ENCODE assay signal across 27 mouse cellular contexts in the genomic region with DNA sequence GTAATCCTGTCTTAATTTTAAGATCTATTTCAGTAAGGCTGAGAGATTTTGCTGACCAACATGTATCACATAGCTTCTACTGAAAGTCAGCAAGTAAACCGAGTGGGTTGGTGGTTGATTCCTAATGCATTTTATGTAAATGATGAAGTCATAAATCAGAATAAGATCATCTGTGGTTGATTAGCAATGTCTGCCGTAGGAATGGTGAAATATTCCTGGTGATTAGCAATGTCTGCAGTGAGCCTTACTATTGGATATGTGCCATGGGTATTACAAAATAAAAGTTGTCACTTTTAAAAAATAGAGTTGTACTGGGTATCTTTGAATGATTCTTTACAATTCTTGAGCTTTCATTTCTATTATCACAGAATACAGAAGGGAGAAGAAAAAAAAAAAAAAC. TPM values are rescaled to one million over a fixed set of nuclear protein-coding genes. Genes with fewer than 3 reads are reported as not detected.
"Had no signal": no experiment of that assay in that cellular context is flagged by ENCODE, and none has a peak within 500 bp of the region (broad histone marks: within the 10 kb centered on the region; RNA-seq: fewer than 3 reads in every experiment).

No protein-coding gene starts in this region.

- DNase-seq: gastrocnemius, adult 2 months; gastrocnemius, postnatal 10 days; gastrocnemius, postnatal 25 days; heart, adult 18-20 months; heart, postnatal 10 days; heart, postnatal 4 days; kidney, adult 18-20 months; kidney, adult 8-10 months; kidney, postnatal 10 days; kidney, postnatal 25 days; kidney, postnatal 4 days; liver had no signal

- H3K4me2 ChIP-seq: heart, embryonic 12.5 days; hindbrain, embryonic 12.5 days; hindbrain, embryonic 14.5 days; intestine, embryonic 15.5 days; limb, embryonic 12.5 days; liver, embryonic 12.5 days had no signal

- H3K36me3 ChIP-seq: heart, embryonic 10.5 days; heart, embryonic 12.5 days; hindbrain, embryonic 10.5 days; hindbrain, embryonic 12.5 days; intestine, embryonic 15.5 days; limb, embryonic 10.5 days; limb, embryonic 12.5 days; liver, embryonic 12.5 days had no signal

- H3K27me3 ChIP-seq: hindbrain, embryonic 12.5 days; intestine, embryonic 15.5 days; liver, embryonic 12.5 days had no signal

- H3K27ac ChIP-seq: gastrocnemius, adult 2 months; heart, embryonic 10.5 days; hindbrain, embryonic 10.5 days; hindbrain, embryonic 12.5 days; hindbrain, embryonic 14.5 days; intestine, embryonic 15.5 days; layer of hippocampus, adult 2 months; left cerebral cortex, adult 2 months; limb, embryonic 10.5 days; limb, embryonic 12.5 days; liver, embryonic 12.5 days had no signal

- H3K9me3 ChIP-seq: heart, embryonic 10.5 days; heart, embryonic 12.5 days; hindbrain, embryonic 10.5 days; hindbrain, embryonic 12.5 days; intestine, embryonic 15.5 days; limb, embryonic 10.5 days; limb, embryonic 12.5 days; liver, embryonic 12.5 days had no signal

- H3K9ac ChIP-seq: heart, embryonic 12.5 days; hindbrain, embryonic 12.5 days; hindbrain, embryonic 14.5 days; intestine, embryonic 15.5 days; limb, embryonic 12.5 days; liver, embryonic 12.5 days had no signal

- ATAC-seq: hindbrain, embryonic 16.5 days; inflammation-experienced regulatory T-cells, adult 6 months; intestine, embryonic 15.5 days; intestine, postnatal 0 days; liver, embryonic 12.5 days had no signal

- H3K4me3 ChIP-seq: gastrocnemius, adult 2 months; heart, embryonic 10.5 days; heart, embryonic 12.5 days; hindbrain, embryonic 10.5 days; hindbrain, embryonic 12.5 days; intestine, embryonic 15.5 days; layer of hippocampus, adult 2 months; left cerebral cortex, adult 2 months; limb, embryonic 10.5 days; limb, embryonic 12.5 days; liver, embryonic 12.5 days had no signal

- H3K4me1 ChIP-seq: liver, embryonic 12.5 days had no signal

RNA-seq across cellular contexts. Expression of gene Sox9, which starts 39.5 kb away (rescaled TPM):
- total RNA-seq: granulocyte monocyte progenitor cell, adult 5-6 weeks had no signal
- polyA plus RNA-seq: inflammation-experienced regulatory T-cells, adult 6 months had no signal
